Mouse (Mus musculus): Measurements from ENCODE around the gene Cntrob. TPM values are rescaled to one million over a fixed set of nuclear protein-coding genes. Genes with fewer than 3 reads are reported as not detected.

Gene Cntrob
- polyA plus RNA-seq, 1 experiment, result 27.5 TPM

DNA sequence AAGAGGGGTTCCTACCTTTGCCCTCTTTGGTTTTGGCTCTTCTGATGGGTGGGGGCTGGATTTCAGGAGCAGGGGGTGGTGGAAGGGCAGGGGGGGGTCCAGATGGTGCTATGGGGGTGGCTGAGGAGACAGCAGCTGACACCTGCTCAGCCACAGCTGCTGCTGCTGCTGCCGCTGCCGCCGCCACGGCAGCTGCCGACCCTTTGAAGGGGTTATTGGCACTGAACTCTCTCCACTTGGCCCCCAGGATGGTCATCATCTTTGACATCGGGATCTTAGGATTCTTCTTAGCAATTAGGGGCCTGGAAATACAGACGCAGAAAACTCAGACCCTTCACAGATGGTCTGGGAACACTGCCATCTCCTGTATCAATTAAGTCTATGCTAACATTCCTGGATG is 38.4 kb upstream of the Cntrob start:
- Histone ChIP-seq H3K27ac (ENCODE audit: insufficient read depth, low read length) (no peak overlapping the region), H3K4me1 (ENCODE audit: control insufficient read depth, insufficient read depth, low read length) (peaks cover 4% of the 10 kb centered on the region), H3K4me3 (ENCODE audit: low read depth, low read length) (no peak overlapping the region), H3K9me3 (replicated peaks; ENCODE audit: control insufficient read depth, insufficient read depth, low read length, poor library complexity, severe bottlenecking) (no peaks in the 10 kb centered on the region), H3K9ac (ENCODE audit: low read depth, poor library complexity, severe bottlenecking) (no peak overlapping the region), H3K36me3 (ENCODE audit: control insufficient read depth, insufficient read depth, low read length, poor library complexity, severe bottlenecking) (no peaks in the 10 kb centered on the region), H3K27me3 (ENCODE audit: control insufficient read depth, insufficient read depth, low read length, poor library complexity, severe bottlenecking) (no peaks in the 10 kb centered on the region)
- TF ChIP-seq POLR2A (IDR thresholded peaks at IDR 0.05; ENCODE audit: insufficient read depth, low read length) (no peak), CTCF (IDR thresholded peaks at IDR 0.05; ENCODE audit: low read depth, low read length) (no peak), EP300 (IDR thresholded peaks at IDR 0.05; ENCODE audit: insufficient read depth, low read depth, low read length) (no peak)

DNA sequence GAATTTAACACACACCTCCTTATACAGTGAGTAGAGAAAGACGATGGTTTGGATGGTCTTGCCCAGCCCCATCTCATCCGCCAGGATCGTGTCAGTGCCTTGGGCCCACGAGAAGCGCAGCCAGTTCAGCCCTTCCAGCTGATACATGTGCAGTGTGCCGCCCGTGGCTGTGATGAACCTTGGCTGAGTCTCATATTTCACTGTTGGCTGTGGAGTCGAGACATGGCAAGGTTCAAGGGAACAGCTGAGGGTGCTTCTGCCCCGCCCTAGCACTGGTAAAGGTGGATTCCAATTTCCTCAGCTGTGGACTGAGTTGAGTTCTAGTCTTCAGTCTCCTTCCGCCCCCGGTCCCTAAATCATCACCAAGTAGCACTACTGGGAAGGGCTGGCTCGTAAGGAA is 34.1 kb upstream of the Cntrob start:
- H3K27ac ChIP-seq (ENCODE audit: insufficient read depth, low read length), result no peak overlapping the region
- H3K27me3 ChIP-seq (ENCODE audit: control insufficient read depth, insufficient read depth, low read length, poor library complexity, severe bottlenecking), result no peaks in the 10 kb centered on the region
- H3K4me3 ChIP-seq (ENCODE audit: low read depth, low read length), result no peak overlapping the region
- no peak overlapping the region for H3K9ac ChIP-seq (ENCODE audit: low read depth, poor library complexity, severe bottlenecking)
- H3K36me3 ChIP-seq (ENCODE audit: control insufficient read depth, insufficient read depth, low read length, poor library complexity, severe bottlenecking), result no peaks in the 10 kb centered on the region
- TF ChIP-seq CTCF (IDR thresholded peaks at IDR 0.05; ENCODE audit: low read depth, low read length) (no peak), POLR2A (IDR thresholded peaks at IDR 0.05; ENCODE audit: insufficient read depth, low read length) (no peak), EP300 (IDR thresholded peaks at IDR 0.05; ENCODE audit: insufficient read depth, low read depth, low read length) (no peak)
- H3K4me1 ChIP-seq (ENCODE audit: control insufficient read depth, insufficient read depth, low read length), result no peaks in the 10 kb centered on the region
- no peaks in the 10 kb centered on the region for H3K9me3 ChIP-seq (replicated peaks; ENCODE audit: control insufficient read depth, insufficient read depth, low read length, poor library complexity, severe bottlenecking)

DNA sequence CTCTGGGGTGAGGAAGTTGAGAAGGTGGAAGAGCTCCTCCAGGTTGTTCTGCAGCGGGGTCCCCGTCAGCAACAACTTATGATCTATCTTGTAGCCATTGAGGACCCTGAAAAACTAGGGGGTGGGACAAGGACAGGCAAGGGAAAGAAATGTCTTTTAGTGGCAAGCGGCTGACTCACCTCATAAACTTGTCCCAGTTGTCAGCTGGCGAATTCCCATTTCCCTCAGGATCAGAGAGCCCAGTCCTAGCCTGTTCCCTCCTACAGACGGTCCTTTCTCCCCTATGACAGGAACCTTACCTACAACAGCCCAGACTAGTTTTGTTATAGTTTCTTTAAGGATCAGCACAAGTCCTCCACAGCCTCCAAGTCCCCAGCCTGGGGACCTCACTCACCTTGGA is 33.0 kb upstream of the Cntrob start:
- TF ChIP-seq CTCF (IDR thresholded peaks at IDR 0.05; ENCODE audit: low read depth, low read length) (no peak), POLR2A (IDR thresholded peaks at IDR 0.05; ENCODE audit: insufficient read depth, low read length) (no peak), EP300 (IDR thresholded peaks at IDR 0.05; ENCODE audit: insufficient read depth, low read depth, low read length) (no peak)
- Histone ChIP-seq H3K36me3 (ENCODE audit: control insufficient read depth, insufficient read depth, low read length, poor library complexity, severe bottlenecking) (no peaks in the 10 kb centered on the region), H3K4me3 (ENCODE audit: low read depth, low read length) (no peak overlapping the region)

DNA sequence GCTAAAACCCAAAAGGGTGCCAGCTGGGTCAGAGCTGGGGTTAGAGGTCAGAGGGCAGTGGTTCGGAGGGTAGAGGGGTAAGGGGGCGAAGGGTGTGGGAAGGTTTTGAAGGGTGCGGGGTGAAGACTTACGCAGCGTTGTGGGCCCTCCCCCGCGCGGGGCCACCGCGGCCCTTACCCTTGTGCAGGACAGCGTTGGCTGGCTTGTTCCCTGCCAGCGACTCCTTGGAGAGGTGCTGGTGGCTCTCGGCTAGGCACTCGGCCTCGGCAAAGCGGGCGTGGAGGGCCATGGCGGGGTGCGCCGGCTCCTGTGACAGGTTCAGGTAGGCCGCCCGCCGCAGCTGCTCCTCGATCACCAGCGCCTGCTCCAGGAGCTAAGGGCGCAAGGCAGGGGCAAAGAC is 22.9 kb upstream of the Cntrob start:
- H3K9ac ChIP-seq (ENCODE audit: low read depth, poor library complexity, severe bottlenecking), result peak overlapping the region; percentile 41
- H3K27ac ChIP-seq (ENCODE audit: insufficient read depth, low read length), result no peak overlapping the region
- H3K4me3 ChIP-seq (ENCODE audit: low read depth, low read length), result peak overlapping the region; percentile 43
- no peak for TF ChIP-seq POLR2A (IDR thresholded peaks at IDR 0.05; ENCODE audit: insufficient read depth, low read length)
- no peak for TF ChIP-seq CTCF (IDR thresholded peaks at IDR 0.05; ENCODE audit: low read depth, low read length)
- no peak for TF ChIP-seq EP300 (IDR thresholded peaks at IDR 0.05; ENCODE audit: insufficient read depth, low read depth, low read length)
- no peaks in the 10 kb centered on the region for H3K27me3 ChIP-seq (ENCODE audit: control insufficient read depth, insufficient read depth, low read length, poor library complexity, severe bottlenecking)
- H3K9me3 ChIP-seq (replicated peaks; ENCODE audit: control insufficient read depth, insufficient read depth, low read length, poor library complexity, severe bottlenecking), result no peaks in the 10 kb centered on the region
- no peaks in the 10 kb centered on the region for H3K4me1 ChIP-seq (ENCODE audit: control insufficient read depth, insufficient read depth, low read length)
- no peaks in the 10 kb centered on the region for H3K36me3 ChIP-seq (ENCODE audit: control insufficient read depth, insufficient read depth, low read length, poor library complexity, severe bottlenecking)

More for the DNA sequence above, 33.0 kb upstream of the Cntrob start:
- H3K27me3 ChIP-seq (ENCODE audit: control insufficient read depth, insufficient read depth, low read length, poor library complexity, severe bottlenecking), result no peaks in the 10 kb centered on the region
- no peak overlapping the region for H3K27ac ChIP-seq (ENCODE audit: insufficient read depth, low read length)
- no peaks in the 10 kb centered on the region for H3K4me1 ChIP-seq (ENCODE audit: control insufficient read depth, insufficient read depth, low read length)
- no peak overlapping the region for H3K9ac ChIP-seq (ENCODE audit: low read depth, poor library complexity, severe bottlenecking)
- H3K9me3 ChIP-seq (replicated peaks; ENCODE audit: control insufficient read depth, insufficient read depth, low read length, poor library complexity, severe bottlenecking), result no peaks in the 10 kb centered on the region

DNA sequence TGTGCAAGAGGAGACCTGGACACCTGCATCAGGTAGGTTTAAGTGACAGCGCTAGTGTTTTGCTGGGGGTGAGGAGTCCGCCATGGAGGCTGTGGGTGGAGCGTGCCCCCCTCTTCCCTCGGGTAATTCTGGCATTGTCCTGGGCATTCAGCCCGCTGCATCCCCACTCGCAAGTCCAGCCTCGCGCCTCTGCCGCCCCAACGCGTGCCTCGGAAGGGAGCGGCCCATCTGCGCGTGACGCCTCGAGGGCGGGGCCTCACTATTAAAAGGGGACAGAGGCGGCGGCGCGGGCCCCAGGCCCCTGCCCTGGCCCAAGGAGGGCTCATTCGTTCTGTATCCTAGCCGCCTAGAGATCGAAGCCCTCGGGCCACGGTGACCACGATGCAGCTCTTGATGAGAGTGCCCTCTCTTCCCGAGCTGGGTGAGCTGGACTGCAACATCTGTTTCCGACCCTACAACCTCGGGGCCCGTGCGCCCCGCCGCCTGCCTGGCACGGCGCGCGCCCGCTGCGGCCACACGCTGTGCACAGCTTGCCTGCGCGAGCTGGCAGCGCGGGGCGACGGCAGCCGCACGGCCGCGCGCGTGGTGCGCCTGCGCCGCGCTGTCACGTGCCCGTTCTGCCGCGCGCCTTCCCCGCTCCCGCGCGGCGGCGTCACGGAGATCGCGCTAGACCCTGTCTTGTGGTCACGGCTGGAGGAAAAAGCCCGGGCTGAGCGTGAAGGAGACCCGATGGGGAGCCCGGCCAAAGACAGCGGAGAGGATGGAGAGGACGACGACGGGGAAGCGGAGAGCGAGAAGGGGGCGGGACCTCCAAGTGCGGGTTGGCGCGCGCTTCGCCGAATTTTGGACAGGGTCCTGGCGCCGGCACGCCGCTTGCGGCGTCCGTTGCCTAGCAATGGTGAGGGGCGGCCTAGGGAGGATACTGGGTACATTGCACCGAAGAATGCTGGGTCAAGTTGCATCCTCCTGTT is 16.9 kb upstream of the Cntrob start, which contains the start of gene Rnf227:
TSS of gene Rnf227 (plus strand) at position 301 of the 971 bp plus-strand sequence.
- no peaks in the 10 kb centered on the region for H3K36me3 ChIP-seq (ENCODE audit: control insufficient read depth, insufficient read depth, low read length, poor library complexity, severe bottlenecking)
- no peak for TF ChIP-seq CTCF (IDR thresholded peaks at IDR 0.05; ENCODE audit: low read depth, low read length)
- TF ChIP-seq EP300 (IDR thresholded peaks at IDR 0.05; ENCODE audit: insufficient read depth, low read depth, low read length), result no peak
- no peak for TF ChIP-seq POLR2A (IDR thresholded peaks at IDR 0.05; ENCODE audit: insufficient read depth, low read length)
- H3K4me3 ChIP-seq (ENCODE audit: low read depth, low read length), result peak within 1 kb of the TSS; percentile 54
- H3K4me1 ChIP-seq (ENCODE audit: control insufficient read depth, insufficient read depth, low read length), result no peaks in the 10 kb centered on the region
- peaks cover 8% of the 10 kb centered on the region for H3K27me3 ChIP-seq (ENCODE audit: control insufficient read depth, insufficient read depth, low read length, poor library complexity, severe bottlenecking)
- H3K27ac ChIP-seq (ENCODE audit: insufficient read depth, low read length), result no peak within 1 kb of the TSS
- H3K9me3 ChIP-seq (replicated peaks; ENCODE audit: control insufficient read depth, insufficient read depth, low read length, poor library complexity, severe bottlenecking), result no peaks in the 10 kb centered on the region
- peak within 1 kb of the TSS; percentile 32 for H3K9ac ChIP-seq (ENCODE audit: low read depth, poor library complexity, severe bottlenecking)

DNA sequence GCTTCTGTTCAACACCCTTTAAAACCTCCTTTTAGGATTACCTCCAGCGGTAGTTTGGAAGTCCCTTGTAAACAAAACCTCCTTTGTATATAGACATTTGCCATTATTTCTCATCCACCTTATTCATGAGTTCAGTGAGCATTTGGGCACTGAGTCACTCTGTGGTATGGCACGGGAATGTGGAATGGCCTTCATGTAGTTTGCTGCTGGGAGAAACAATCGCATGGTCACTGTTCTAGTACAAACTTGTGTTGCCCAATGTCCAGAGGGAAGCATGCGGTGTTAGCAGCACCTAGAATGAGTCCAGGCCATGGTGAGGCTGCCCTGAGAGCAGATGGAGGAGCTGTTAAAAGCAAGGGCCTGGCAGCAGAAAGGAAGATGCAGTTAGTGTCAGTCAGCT is 11.2 kb upstream of the Cntrob start:
- Histone ChIP-seq H3K36me3 (ENCODE audit: control insufficient read depth, insufficient read depth, low read length, poor library complexity, severe bottlenecking) (no peaks in the 10 kb centered on the region), H3K9me3 (replicated peaks; ENCODE audit: control insufficient read depth, insufficient read depth, low read length, poor library complexity, severe bottlenecking) (no peaks in the 10 kb centered on the region), H3K27me3 (ENCODE audit: control insufficient read depth, insufficient read depth, low read length, poor library complexity, severe bottlenecking) (peaks cover 5% of the 10 kb centered on the region), H3K4me3 (ENCODE audit: low read depth, low read length) (no peak overlapping the region), H3K4me1 (ENCODE audit: control insufficient read depth, insufficient read depth, low read length) (no peaks in the 10 kb centered on the region), H3K27ac (ENCODE audit: insufficient read depth, low read length) (no peak overlapping the region), H3K9ac (ENCODE audit: low read depth, poor library complexity, severe bottlenecking) (no peak overlapping the region)
- TF ChIP-seq POLR2A (IDR thresholded peaks at IDR 0.05; ENCODE audit: insufficient read depth, low read length) (no peak), CTCF (IDR thresholded peaks at IDR 0.05; ENCODE audit: low read depth, low read length) (no peak), EP300 (IDR thresholded peaks at IDR 0.05; ENCODE audit: insufficient read depth, low read depth, low read length) (no peak)
